Mouse (Mus musculus) liver, embryonic 16.5 days (tissue): Measurements from ENCODE around the gene Il1r2. TPM values are rescaled to one million over a fixed set of nuclear protein-coding genes. Genes with fewer than 3 reads are reported as not detected.

ENCODE experiments used
- ATAC-seq: fragments of 200-750 bp; cut with Nextera tagmentation; 2 replicates; pipeline ENCODE4 v1.8.0; 2017; ENCODE audit warnings: low read depth, mild to moderate bottlenecking, moderate number of reproducible peaks, moderate library complexity
- H3K27ac ChIP-seq: fragments of 300-500 bp; sonication (generic); 2 replicates; pipeline ENCODE4 v1.5.1; 2014; ENCODE audit warnings: mild to moderate bottlenecking, low read length
- H3K27me3 ChIP-seq: fragments of 300-500 bp; sonication (generic); 2 replicates; pipeline ENCODE4 v1.6.1; 2014; ENCODE audit warnings: low read depth, low read length, mixed read lengths; ENCODE audit not compliant: control insufficient read depth, insufficient read depth
- H3K36me3 ChIP-seq: fragments of 300-500 bp; sonication (generic); 2 replicates; pipeline ENCODE4 v1.6.1; 2014; ENCODE audit warnings: mild to moderate bottlenecking; ENCODE audit not compliant: control insufficient read depth, insufficient read depth
- H3K4me1 ChIP-seq: fragments of 300-500 bp; sonication (generic); 2 replicates; pipeline ENCODE4 v1.6.1; 2014; ENCODE audit warnings: low read depth, low read length, mixed read lengths; ENCODE audit not compliant: control insufficient read depth
- H3K4me2 ChIP-seq: fragments of 300-500 bp; sonication (generic); 2 replicates; pipeline ENCODE4 v1.6.1; 2014; ENCODE audit warnings: low read depth, low read length, mixed read lengths
- H3K4me3 ChIP-seq: fragments of 300-500 bp; sonication (generic); 2 replicates; pipeline ENCODE4 v1.5.1; 2014; ENCODE audit warnings: low read depth, mild to moderate bottlenecking, low read length
- H3K9ac ChIP-seq: fragments of 300-500 bp; sonication (generic); 2 replicates; pipeline ENCODE4 v1.6.1; 2014; ENCODE audit warnings: low read depth, low read length
- H3K9me3 ChIP-seq: fragments of 300-500 bp; sonication (generic); replicated peaks from 2 replicates; pipeline ENCODE4 v1.6.1; 2016; ENCODE audit warnings: low read length; ENCODE audit not compliant: control insufficient read depth
- WGBS: fragments of 180-500 bp; shearing (Covaris S2); extraction: QIAGEN DNeasy Blood & Tissue Kit; methylation state at CpG from one replicate; pipeline ENCODE4 v1.1.7; 2014; ENCODE audit not compliant: insufficient replicate concordance; 5-methylcytosine and 5-hydroxymethylcytosine counted together
- polyA plus RNA-seq: library from polyadenylated mRNA; unstranded; fragments of >200 nt; fragmentation: Nextera tagmentation; extraction: Ambion mirVana; gene quantifications from 2 replicates; pipeline ENCODE4 v1.2.1, GENCODE M21; 2015

The Il1r2 gene
- polyA plus RNA-seq, 1 experiment from 2014 or later: 1.9 TPM

- Histone ChIP-seq H3K4me1 (no peaks in the 10 kb centered on the region), H3K9ac (no peak overlapping the region), H3K4me3 (no peak overlapping the region), H3K36me3 (no peaks in the 10 kb centered on the region), H3K4me2 (no peak overlapping the region), H3K9me3 (no peaks in the 10 kb centered on the region), H3K27me3 (no peaks in the 10 kb centered on the region), H3K27ac (no peak overlapping the region)
- ATAC-seq: no peak
- 76% methylated on average over 2 of the region's 2 CpGs for WGBS
Measured at GRCm38 (mm10) chr1:40031626-40032025, 42.3 kb upstream of the Il1r2 start.

- no peak overlapping the region for H3K4me3 ChIP-seq
- no peaks in the 10 kb centered on the region for H3K36me3 ChIP-seq
- H3K9ac ChIP-seq: no peak overlapping the region
- no peaks in the 10 kb centered on the region for H3K27me3 ChIP-seq
- H3K27ac ChIP-seq: no peak overlapping the region
- no peak overlapping the region for H3K4me2 ChIP-seq
- WGBS: 57% methylated on average over 4 of the region's 4 CpGs
- no peaks in the 10 kb centered on the region for H3K9me3 ChIP-seq
- no peak for ATAC-seq
- no peaks in the 10 kb centered on the region for H3K4me1 ChIP-seq
Measured at GRCm38 (mm10) chr1:40033315-40033714, 40.6 kb upstream of the Il1r2 start.

GRCm38 (mm10) chr1:40033743-40034420 lies 40.0 kb upstream of the Il1r2 start:
- no peak for ATAC-seq
- no peak overlapping the region for H3K4me3 ChIP-seq
- no peak overlapping the region for H3K27ac ChIP-seq
- H3K36me3 ChIP-seq: no peaks in the 10 kb centered on the region
- no peaks in the 10 kb centered on the region for H3K4me1 ChIP-seq
- H3K9me3 ChIP-seq: no peaks in the 10 kb centered on the region
- 63% methylated on average over 12 of the region's 12 CpGs for WGBS
- H3K9ac ChIP-seq: no peak overlapping the region
- no peak overlapping the region for H3K4me2 ChIP-seq
- H3K27me3 ChIP-seq: no peaks in the 10 kb centered on the region

GRCm38 (mm10) chr1:40037831-40038230 lies 36.0 kb upstream of the Il1r2 start:
- H3K4me3 ChIP-seq: no peak overlapping the region
- no peak for ATAC-seq
- no peaks in the 10 kb centered on the region for H3K4me1 ChIP-seq
- no peaks in the 10 kb centered on the region for H3K36me3 ChIP-seq
- H3K27me3 ChIP-seq: no peaks in the 10 kb centered on the region
- WGBS: 48% methylated on average over 6 of the region's 6 CpGs
- no peak overlapping the region for H3K4me2 ChIP-seq
- no peaks in the 10 kb centered on the region for H3K9me3 ChIP-seq
- no peak overlapping the region for H3K9ac ChIP-seq
- H3K27ac ChIP-seq: no peak overlapping the region

- Histone ChIP-seq H3K4me2 (no peak overlapping the region), H3K4me3 (no peak overlapping the region), H3K4me1 (no peaks in the 10 kb centered on the region), H3K9ac (no peak overlapping the region), H3K27ac (peak overlapping the region; percentile 6; the same call in 1 of the 2 replicates), H3K36me3 (no peaks in the 10 kb centered on the region), H3K27me3 (no peaks in the 10 kb centered on the region), H3K9me3 (no peaks in the 10 kb centered on the region)
- WGBS: 16% methylated on average over 6 of the region's 6 CpGs
- ATAC-seq: no peak
Measured at GRCm38 (mm10) chr1:40045686-40046085, 28.2 kb upstream of the Il1r2 start.

- H3K27ac ChIP-seq: no peak overlapping the region
- no peaks in the 10 kb centered on the region for H3K4me1 ChIP-seq
- no peaks in the 10 kb centered on the region for H3K27me3 ChIP-seq
- H3K4me3 ChIP-seq: no peak overlapping the region
- 30% methylated on average over 5 of the region's 5 CpGs for WGBS
- H3K9me3 ChIP-seq: no peaks in the 10 kb centered on the region
- no peak overlapping the region for H3K4me2 ChIP-seq
- ATAC-seq: no peak
- no peaks in the 10 kb centered on the region for H3K36me3 ChIP-seq
- H3K9ac ChIP-seq: no peak overlapping the region
Measured at GRCm38 (mm10) chr1:40046600-40046999, 27.3 kb upstream of the Il1r2 start.

- no peaks in the 10 kb centered on the region for H3K36me3 ChIP-seq
- peak; percentile 37; the same call in 1 of the 2 replicates for ATAC-seq
- no peaks in the 10 kb centered on the region for H3K9me3 ChIP-seq
- no peak overlapping the region for H3K27ac ChIP-seq
- 30% methylated on average over 6 of the region's 6 CpGs for WGBS
- H3K27me3 ChIP-seq: no peaks in the 10 kb centered on the region
- no peak overlapping the region for H3K4me2 ChIP-seq
- no peak overlapping the region for H3K4me3 ChIP-seq
- no peak overlapping the region for H3K9ac ChIP-seq
- no peaks in the 10 kb centered on the region for H3K4me1 ChIP-seq
Measured at GRCm38 (mm10) chr1:40051157-40051556, 22.7 kb upstream of the Il1r2 start.

- H3K4me2 ChIP-seq: no peak overlapping the region
- no peak for ATAC-seq
- no peaks in the 10 kb centered on the region for H3K27me3 ChIP-seq
- H3K4me3 ChIP-seq: no peak overlapping the region
- H3K4me1 ChIP-seq: no peaks in the 10 kb centered on the region
- H3K9me3 ChIP-seq: no peaks in the 10 kb centered on the region
- no peak overlapping the region for H3K9ac ChIP-seq
- no peak overlapping the region for H3K27ac ChIP-seq
- 54% methylated on average over 8 of the region's 8 CpGs for WGBS
- H3K36me3 ChIP-seq: no peaks in the 10 kb centered on the region
Measured at GRCm38 (mm10) chr1:40052156-40052555, 21.7 kb upstream of the Il1r2 start.

GRCm38 (mm10) chr1:40053071-40053470 lies 20.8 kb upstream of the Il1r2 start:
- 66% methylated on average over 5 of the region's 5 CpGs for WGBS
- Histone ChIP-seq H3K9me3 (no peaks in the 10 kb centered on the region), H3K36me3 (no peaks in the 10 kb centered on the region), H3K27ac (no peak overlapping the region), H3K9ac (no peak overlapping the region), H3K4me1 (no peaks in the 10 kb centered on the region), H3K4me3 (no peak overlapping the region), H3K4me2 (no peak overlapping the region), H3K27me3 (no peaks in the 10 kb centered on the region)
- no peak for ATAC-seq
